Mouse (Mus musculus): ENCODE measurements at regions not wholly inside any gene's neighbourhood (a gene's known extent, or its start where the extent isn't known, plus 50 kb on each side); places are given as distances from the start of the nearest gene placed in this dataset.

DNA sequence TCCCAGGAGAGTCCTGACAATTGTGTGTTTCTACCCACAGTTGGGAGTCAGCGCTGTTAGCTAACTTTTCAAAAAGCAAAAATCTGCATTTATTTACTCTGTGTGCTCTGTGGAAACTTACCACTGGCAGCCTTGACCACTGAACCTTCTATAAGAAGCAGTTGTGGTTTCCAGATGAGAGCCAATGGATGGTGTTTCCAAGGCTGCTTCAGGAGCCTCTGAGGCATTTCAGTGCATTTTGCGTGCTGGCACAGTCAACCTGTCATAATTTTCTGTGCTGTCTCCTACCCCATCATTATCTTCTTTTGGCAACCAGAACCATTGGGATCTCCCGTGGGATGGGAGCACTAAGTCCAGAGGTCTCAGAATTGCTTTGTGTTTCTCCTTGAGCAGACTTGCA lies 60.3 kb downstream of the 4930544G11Rik start:
- no peak for DNase-seq (ENCODE audit: extremely low spot score in 1 of 2, low spot score in 1 of 2)

DNA sequence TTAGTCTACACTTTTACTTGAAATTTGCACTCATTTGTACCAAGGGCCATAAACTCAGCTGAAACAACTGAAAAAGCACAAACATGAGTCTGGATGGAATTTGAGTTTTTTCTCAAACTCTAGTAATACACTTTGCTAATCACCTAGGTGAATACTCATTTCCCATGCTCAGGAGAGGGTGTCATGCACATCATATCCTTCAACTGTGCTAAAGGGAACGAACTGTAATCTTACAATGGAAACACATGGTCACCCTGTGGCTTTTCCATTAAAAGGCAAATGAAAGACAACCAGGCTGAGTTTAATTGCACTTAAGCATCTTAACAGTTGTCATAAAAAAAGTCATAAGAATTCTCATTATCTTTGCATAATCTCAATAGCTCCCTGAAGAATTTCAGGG lies 71.1 kb downstream of the 4930544G11Rik start:
- no peak for DNase-seq (ENCODE audit: extremely low spot score in 1 of 2, low spot score in 1 of 2)

DNA sequence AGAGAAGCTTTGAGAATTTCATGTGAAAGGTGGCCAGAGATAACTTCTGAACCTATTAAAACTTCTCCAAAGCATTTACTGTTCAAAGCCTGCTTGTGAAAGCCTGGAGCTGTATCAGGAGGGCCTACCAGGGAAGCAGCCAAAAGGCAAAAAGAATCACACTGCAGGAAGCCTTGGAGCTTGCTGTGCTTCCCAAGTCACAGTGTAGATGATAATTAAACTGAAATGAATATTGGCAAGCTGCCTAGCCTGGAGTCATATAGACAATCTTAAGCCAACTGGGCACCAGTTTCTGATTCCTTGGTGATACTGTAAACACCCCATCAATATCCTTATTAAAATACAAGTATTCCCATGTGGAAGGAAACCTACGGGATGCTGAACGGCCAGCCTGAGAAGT lies 84.4 kb downstream of the 4930544G11Rik start:
- DNase-seq (ENCODE audit: extremely low spot score in 1 of 2, low spot score in 1 of 2) = no peak

DNA sequence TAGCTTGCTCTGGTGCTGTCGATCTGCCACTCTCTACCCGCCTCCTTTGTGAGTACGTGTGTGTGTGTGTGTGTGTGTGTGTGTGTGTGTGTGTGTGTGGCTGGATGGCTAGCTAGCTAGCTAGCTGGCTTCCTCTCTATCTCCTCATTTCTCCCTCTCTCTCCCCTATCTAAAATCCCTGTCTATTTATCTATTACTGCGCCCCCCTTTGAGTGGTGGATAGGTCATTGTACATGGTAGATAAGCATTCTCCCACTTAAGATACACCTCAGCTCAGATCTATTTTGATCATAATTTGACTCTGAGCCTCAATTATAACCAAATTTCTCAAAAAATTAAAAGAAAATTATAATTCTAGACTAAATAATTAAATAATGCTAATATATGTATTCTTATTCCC lies 99.4 kb downstream of the 4930544G11Rik start:
- DNase-seq (ENCODE audit: extremely low spot score in 1 of 2, low spot score in 1 of 2) = no peak

DNA sequence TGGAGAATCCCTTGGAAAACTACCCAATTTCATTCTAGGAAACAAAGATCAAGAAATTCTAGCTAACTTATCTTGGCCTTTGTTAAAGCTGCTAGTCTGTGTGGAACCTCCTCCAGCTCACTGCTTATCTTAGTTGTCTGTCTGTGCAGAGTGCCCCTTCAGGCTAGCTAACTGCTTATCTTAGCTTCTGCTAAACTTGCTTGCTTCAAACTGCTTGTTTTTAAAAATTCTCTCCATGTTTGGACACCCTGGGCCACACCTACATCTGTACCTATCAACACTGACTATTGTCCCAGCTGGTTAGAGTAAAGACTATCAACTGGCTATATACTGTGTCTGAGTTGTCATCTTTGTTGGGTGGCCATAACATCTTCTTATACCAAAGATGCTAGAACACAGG lies 100.0 kb downstream of the 4930544G11Rik start:
- no peak for DNase-seq (ENCODE audit: extremely low spot score in 1 of 2, low spot score in 1 of 2)

DNA sequence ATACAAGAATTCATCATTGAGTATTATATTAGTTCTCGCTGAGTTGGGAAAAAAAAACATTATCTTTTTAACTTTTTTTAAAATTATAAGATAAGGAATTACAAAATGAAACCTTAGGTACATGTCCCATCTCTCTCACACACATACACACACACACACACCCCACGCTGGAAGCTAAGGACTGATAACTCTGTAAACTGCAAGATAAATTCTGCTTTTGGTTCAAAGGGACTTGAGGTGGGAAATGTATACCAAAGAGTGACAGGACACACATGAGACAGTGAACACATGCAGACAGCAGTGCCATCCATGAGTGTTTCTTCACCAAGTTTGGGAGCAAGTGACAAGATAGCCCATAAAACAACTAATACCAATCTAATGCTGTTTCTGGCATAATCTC lies 100.8 kb downstream of the 4930544G11Rik start:
- no peak for DNase-seq (ENCODE audit: extremely low spot score in 1 of 2, low spot score in 1 of 2)

DNA sequence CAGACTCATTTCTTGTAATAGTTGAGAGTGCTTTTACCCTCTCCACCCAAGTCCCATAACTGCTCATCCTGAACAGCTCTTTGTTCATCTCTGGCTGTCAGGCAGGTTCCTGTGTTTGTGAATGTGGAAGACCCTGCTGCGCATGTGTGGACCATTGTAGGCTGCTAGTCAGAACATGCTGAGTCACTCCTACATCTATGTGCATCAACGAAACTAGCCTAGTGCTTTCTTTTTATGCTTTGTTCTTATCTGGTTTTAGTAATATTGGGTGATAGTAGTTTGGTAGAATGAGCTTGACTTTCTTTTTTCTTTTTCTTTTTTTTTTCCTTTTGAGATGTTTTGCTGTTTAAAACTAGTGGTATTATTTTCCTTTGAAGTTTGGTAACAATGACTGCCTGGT lies 116.5 kb downstream of the 4930544G11Rik start:
- DNase-seq (ENCODE audit: extremely low spot score in 1 of 2, low spot score in 1 of 2) = no peak

DNA sequence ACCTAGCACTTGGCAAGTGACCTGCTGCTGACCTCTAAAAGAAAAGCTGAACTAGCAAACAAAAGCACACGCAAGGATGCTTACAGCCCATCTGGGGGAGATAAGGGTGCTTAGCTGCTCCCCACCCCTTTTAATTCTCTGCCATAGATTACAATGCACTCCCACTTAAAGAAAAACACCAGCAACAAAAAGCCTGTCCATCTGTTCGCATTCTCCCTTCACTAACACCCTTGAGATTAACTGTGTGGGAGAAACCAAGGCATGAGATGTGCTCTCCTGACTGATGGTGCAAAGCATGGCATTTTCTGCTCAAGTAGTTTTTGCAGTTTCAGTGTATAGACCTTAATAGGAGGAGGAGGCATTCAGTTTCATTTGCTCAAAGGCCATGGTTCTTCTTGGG lies 125.0 kb downstream of the 4930544G11Rik start:
- no peak for DNase-seq (ENCODE audit: extremely low spot score in 1 of 2, low spot score in 1 of 2)

DNA sequence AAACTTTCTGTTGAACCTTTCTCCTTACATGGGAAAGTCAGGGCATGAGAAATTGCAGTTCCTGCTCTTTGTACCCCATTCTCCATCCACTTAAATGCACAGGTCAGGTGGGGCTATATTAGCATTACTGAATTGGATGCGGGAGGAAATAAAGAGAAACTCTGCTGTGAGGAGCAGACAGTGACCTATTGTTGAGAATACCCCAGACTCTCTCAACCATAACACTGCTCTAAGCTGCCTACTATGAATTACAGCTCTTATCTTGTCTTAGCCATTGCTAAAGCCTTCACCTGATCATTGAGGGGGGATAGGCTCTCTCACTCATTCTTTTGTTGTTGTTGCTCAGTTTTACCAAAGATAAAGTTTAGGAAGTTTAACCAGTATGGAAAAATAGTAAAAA lies 126.4 kb downstream of the 4930544G11Rik start:
- no peak for DNase-seq (ENCODE audit: extremely low spot score in 1 of 2, low spot score in 1 of 2)

DNA sequence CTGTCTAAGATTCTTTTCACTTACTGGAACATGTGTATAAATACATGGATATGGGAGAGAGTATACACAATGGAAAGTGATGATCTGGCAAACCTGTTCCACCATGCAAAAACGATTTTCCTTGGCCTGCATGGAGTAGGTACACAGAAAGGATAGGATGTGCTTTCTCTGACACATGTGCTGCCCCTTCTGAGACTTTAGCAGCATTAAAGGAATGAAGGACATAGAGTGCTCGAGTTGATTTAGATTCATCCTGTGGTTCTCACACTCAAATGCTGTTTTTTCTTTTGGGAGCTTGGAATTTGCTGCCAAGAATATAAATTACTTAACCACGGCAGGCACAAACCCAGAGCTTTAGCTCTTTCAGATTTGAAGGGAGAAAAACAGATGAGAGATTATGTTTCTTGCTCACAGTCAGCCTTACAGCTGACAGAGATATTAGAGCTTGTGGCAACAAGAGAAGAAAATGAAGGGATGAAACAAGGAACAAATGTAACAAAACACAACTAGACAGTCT lies 149.2 kb downstream of the 4930544G11Rik start:
- DNase-seq (ENCODE audit: extremely low spot score in 1 of 2, low spot score in 1 of 2) = no peak

DNA sequence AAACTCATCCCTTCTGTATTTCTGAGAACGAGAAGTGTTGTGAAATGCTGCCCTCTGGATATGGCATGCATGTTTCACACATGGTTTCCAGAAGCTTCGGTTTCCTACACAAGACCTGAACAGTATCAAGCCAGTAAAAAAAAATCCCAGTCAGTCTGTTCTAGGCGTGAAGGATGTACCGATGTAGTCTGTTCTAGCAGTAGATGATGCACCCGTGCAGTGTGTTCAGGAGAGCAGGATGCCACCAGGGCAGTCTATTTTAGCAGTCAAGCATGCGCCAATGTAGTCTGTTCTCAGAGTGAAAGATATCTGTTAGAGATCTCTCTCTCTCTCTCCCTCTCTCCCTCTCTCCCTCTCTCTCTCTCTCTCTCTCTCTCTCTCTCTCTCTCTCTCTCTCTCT lies 162.0 kb downstream of the 4930544G11Rik start:
- DNase-seq (ENCODE audit: extremely low spot score in 1 of 2, low spot score in 1 of 2) = no peak

DNA sequence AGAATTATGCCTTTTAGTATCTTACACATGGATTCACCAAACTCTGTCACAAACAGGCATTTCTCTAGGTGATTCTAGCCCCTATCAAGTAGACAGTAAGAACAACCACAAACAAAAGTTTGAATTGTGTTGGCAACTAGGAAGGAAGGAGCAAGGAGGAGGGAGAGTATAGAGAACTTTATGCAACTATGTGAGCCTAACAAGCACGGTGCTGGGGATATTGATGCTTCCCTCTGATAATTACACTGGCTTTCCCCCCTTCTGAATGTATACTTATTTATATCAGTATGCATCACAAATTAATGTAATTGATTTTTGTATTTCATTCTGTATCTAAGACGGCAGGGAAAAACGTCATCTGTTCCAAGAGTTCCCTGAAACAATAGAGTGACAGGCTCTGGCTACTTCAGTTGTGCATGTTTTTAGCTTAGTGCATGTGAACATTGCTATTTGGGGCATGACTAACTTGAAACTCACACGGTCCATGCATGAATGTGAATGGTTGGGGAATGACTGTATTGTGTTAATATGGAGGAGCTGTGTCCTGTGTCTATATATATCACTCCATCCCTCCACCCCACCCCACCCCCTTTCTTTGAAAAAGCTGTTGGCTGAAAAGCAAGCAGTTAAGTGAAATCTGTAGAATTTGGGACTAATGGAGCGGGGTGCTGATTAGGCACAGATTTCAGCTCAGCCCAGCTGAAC lies 169.2 kb downstream of the 4930544G11Rik start:
- no peak for DNase-seq (ENCODE audit: extremely low spot score in 1 of 2, low spot score in 1 of 2)

DNA sequence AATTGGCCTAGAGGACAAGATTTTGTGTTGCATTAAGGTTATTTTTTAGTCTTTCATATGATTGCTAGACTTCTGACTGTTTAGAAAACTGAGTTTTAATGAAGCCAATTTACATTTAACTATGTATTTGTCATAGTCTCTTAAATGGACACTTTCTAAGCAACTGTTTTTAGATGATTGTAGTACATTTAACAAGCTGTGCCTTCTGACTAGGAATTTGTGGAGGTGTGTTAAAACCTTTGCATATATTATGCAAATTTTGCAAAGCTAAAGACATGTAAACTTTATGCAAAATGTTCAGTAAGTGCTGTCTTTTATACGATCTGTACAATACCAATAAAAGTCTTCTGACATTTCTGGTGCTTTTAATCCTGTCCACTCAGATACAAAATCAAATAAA lies 171.9 kb downstream of the 4930544G11Rik start:
- DNase-seq (ENCODE audit: extremely low spot score in 1 of 2, low spot score in 1 of 2) = no peak

DNA sequence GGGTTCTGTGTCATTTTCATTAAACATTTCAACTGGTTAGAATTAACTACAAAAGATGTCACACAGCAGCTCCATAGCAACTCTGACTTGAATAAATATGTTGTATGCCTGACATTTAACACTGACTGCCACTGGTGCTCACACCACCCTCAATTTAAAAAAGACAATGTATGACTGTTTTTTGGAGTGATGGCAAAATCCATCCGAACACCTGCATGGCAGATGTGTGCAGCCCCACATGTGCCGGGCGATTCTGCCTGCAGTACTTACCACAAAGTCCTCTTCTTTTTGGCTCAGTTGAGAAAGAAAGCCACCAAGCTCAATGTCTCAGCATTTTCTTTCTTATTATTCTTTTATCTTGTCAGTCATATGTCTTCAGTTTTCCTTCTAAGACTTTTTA lies 199.4 kb downstream of the 4930544G11Rik start:
- no peak for DNase-seq (ENCODE audit: extremely low spot score in 1 of 2, low spot score in 1 of 2)

DNA sequence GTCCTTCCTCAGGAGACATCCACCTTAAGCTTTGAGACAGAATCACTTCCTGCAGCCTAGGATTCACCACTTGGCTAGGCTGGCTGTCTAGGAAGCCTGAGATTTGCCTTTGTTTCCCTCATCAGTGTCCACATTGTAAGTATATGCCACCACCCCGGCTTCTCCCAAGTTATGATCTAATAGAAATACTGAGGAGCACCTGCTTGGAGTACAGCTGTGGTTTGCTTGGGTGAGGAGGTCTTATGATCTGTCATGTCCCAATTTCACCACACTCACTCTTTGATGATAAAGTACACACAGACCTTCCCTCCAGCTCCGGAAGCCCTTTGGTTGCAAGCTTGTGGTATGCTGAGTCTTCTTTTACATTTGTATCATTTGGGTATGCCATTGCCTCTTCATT lies 202.4 kb downstream of the 4930544G11Rik start:
- DNase-seq (ENCODE audit: extremely low spot score in 1 of 2, low spot score in 1 of 2) = no peak

DNA sequence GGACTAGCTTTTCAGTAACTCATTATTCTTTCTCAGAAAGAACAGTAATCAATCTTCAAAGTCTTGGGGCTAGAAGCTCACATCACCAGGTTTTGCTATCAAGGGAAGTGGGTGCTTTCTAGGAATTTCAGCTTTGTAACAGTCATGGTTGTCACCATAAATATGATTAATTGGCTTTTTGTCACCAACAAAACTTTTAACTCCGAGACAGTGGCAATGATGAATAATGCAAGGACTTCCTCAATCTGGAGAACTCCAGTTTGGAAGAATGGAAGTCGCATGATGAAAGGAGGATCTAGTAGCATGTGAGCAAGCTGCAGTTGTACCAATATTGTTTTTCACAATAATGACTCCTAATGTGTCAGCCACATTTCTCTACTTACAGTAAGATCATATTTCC lies 208.4 kb downstream of the 4930544G11Rik start:
- DNase-seq (ENCODE audit: extremely low spot score in 1 of 2, low spot score in 1 of 2) = no peak

DNA sequence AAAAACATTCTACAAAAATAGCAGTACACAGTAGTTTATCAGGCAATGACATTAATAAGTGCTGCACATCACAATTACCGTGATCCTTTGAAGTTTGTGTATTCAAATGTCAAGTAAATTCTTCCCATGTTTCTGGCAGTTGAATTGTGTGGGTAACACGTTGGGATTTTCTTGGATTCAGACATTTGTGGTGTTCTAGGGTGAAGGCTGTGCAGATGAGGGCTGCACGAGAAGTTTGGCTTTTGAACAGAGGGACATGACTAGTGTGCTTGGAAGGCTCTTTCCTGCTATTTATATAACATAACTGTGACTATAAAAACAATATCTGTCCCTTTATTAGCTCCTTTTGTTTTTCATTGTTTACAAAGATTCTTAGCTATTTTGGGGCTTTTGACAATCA lies 216.5 kb downstream of the 4930544G11Rik start:
- no peak for DNase-seq (ENCODE audit: extremely low spot score in 1 of 2, low spot score in 1 of 2)

DNA sequence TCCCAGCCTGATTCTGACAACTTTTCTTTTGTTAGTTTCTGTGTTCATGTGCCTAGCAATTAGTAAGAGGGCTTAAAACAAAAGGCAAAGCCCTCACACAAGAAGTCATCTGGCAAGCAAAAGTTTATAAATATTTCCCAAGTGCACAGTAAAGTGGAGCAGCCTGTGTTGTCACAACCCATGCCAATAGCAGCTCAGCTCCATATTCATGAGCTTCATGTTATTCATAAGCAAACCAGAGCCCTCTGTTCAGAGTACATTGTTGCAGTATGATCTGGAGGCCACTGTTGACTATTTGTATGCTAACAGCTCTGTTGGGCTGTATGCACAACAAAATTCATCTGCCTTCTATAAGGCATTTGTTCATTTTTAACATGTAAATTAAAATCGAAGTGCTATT lies 245.6 kb downstream of the 4930544G11Rik start:
- no peak for DNase-seq (ENCODE audit: extremely low spot score in 1 of 2, low spot score in 1 of 2)

DNA sequence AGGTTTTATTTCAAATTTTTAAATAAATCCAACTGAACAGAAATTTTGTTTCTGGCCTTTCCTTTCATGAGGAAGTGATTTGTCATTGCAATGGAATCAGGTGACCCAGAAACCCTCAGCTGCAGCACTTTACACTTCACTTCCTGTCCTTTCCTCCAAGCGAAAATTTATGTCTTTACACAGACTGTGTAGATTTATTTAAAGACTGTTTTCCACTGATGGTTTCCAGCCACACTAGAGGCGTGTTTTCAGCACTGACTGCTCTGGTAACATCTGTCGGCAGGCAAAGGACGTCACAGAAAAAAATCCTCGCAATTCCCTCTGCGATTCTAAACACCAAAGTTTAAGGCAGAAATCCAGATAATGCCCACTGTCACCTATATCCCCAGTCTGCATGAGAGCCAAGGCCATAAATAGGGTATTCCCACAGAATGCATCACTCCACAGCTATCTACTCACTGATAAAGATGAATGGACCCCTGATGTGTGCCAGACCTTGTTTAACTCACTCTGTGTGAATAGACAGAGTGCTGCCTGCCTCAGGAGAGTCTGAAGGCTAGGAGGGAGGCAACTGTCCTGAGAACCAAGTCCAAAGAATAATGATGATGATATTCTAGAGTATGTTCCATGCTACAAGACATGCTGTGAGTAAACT lies 247.9 kb downstream of the 4930544G11Rik start:
- no peak for DNase-seq (ENCODE audit: extremely low spot score in 1 of 2, low spot score in 1 of 2)

DNA sequence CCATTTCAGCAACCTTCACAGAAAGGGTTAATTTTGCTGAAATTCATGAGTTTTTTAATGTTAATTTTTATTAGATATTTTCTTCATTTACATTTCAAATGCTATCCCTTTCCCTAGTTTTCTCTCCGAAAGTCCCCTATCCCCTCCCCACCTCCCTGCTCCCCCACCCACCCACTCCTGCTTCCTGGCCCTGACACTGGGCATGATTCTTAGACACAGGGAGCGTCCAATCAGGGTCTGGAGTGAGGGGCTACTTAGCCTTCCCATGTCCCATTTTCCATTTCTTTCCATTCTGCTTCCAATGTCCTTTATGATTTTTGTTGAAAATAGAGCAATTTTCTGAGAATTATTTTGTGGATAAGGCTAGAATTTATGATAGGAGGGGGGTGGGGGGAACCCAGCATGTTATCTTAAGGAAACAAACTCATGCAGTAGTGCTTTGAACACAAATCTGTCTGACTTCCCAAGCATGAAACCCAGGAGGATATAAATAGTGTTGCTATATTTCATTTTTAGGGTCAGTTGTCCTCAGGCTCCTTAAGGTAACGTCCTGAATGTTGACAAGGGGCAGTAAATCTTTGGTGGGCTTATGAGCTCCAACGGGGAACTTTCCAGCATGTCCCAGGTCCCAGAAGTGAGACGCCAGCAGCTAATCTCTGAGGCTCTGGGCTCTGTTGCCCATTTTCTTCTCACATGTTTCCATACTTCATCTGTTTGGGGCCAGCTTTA lies 254.0 kb downstream of the 4930544G11Rik start:
- no peak for DNase-seq (ENCODE audit: extremely low spot score in 1 of 2, low spot score in 1 of 2)

DNA sequence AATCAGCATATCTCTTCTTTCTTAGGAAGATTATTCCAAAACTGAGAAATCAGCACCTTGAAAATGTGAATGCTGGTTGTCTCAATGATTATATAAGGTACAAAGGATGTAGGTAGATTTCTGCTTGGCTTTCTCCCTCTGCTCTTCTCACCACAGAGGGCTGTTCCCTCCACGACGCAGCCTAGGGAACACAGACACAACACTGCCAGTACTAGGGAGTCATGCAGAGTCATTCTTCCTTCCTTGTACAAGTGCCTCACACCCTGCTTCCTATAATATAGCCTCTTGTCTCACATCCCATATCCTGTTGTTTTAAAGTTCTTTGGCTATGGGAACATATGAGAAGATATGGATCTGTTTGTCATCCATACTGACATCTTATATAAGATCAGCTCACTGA lies 265.1 kb downstream of the 4930544G11Rik start:
- DNase-seq (ENCODE audit: extremely low spot score in 1 of 2, low spot score in 1 of 2) = no peak

All from layer of hippocampus, postnatal 25 days (tissue).